Mouse (Mus musculus) kidney, postnatal 0 days (tissue): ENCODE measurements around the gene Lama2. TPM values are rescaled to one million over a fixed set of nuclear protein-coding genes. Genes with fewer than 3 reads are reported as not detected.

Experiments used
- ATAC-seq: fragments of 200-750 bp; cut with Nextera tagmentation; replicated peaks from 2 replicates; pipeline ENCODE4 v1.8.0; 2017; ENCODE audit warnings: low read depth, moderate number of reproducible peaks, moderate TSS enrichment, moderate library complexity; ENCODE audit not compliant: low FRiP score
- DNase-seq: peaks from one replicate; pipeline ENCODE4 v3.0.0-alpha.2; 2016; ENCODE audit warnings: low spot score
- H3K27ac ChIP-seq: fragments of 300-500 bp; sonication (generic); 2 replicates; pipeline ENCODE4 v1.5.1; 2014; ENCODE audit warnings: mild to moderate bottlenecking
- H3K27me3 ChIP-seq: fragments of 300-500 bp; sonication (generic); 2 replicates; pipeline ENCODE4 v1.6.1; 2014; ENCODE audit warnings: low read length, mixed read lengths; ENCODE audit not compliant: insufficient read depth
- H3K36me3 ChIP-seq: fragments of 300-500 bp; sonication (generic); 2 replicates; pipeline ENCODE4 v1.6.1; 2014; ENCODE audit warnings: low read length, mixed read lengths; ENCODE audit not compliant: insufficient read depth
- H3K4me1 ChIP-seq: fragments of 300-500 bp; sonication (generic); replicated peaks from 2 replicates; pipeline ENCODE4 v1.6.1; 2014; ENCODE audit warnings: antibody characterized with exemption, low read length, mixed read lengths; ENCODE audit not compliant: insufficient read depth
- H3K4me2 ChIP-seq: fragments of 300-500 bp; sonication (generic); 2 replicates; pipeline ENCODE4 v1.6.1; 2014; ENCODE audit warnings: mild to moderate bottlenecking, low read length, moderate library complexity, mixed read lengths
- H3K4me3 ChIP-seq: fragments of 300-500 bp; sonication (generic); replicated peaks from 2 replicates; pipeline ENCODE4 v1.5.1; 2014; ENCODE audit warnings: low read depth, low read length
- H3K9ac ChIP-seq: fragments of 300-500 bp; sonication (generic); 2 replicates; pipeline ENCODE4 v1.6.1; 2014; ENCODE audit warnings: low read depth, low read length
- H3K9me3 ChIP-seq: fragments of 300-500 bp; sonication (generic); replicated peaks from 2 replicates; pipeline ENCODE4 v1.6.1; 2016; ENCODE audit warnings: low read length, inconsistent platforms, mixed read lengths
- CTCF ChIP-seq: IDR thresholded peaks from 2 replicates; pipeline ENCODE4 v1.5.1; 2016; ENCODE audit warnings: antibody characterized with exemption, low read depth, mild to moderate bottlenecking, moderate library complexity
- WGBS: fragments of 180-500 bp; shearing (Covaris S2); extraction: QIAGEN DNeasy Blood & Tissue Kit; methylation state at CpG from one replicate; pipeline ENCODE4 v1.1.7; 2014; 5-methylcytosine and 5-hydroxymethylcytosine counted together
- polyA plus RNA-seq: library from polyadenylated mRNA; unstranded; fragments of >200 nt; fragmentation: Nextera tagmentation; extraction: Ambion mirVana; gene quantifications from 2 replicates; pipeline ENCODE4 v1.2.1, GENCODE M21; 2015

Lama2 gene
- polyA plus RNA-seq, 1 experiment from 2014 or later: 16.2 TPM

GRCm38 (mm10) chr10:27621697-27622449, 2.3 kb upstream of the Lama2 start:
- H3K4me2 ChIP-seq: no peak overlapping the region
- no peaks in the 10 kb centered on the region for H3K27me3 ChIP-seq
- no peak overlapping the region for H3K9ac ChIP-seq
- no peaks in the 10 kb centered on the region for H3K36me3 ChIP-seq
- no peaks in the 10 kb centered on the region for H3K4me1 ChIP-seq
- ATAC-seq (no peak), DNase-seq (no peak)
- no peaks in the 10 kb centered on the region for H3K9me3 ChIP-seq
- no peak overlapping the region for H3K4me3 ChIP-seq
- no peak overlapping the region for H3K27ac ChIP-seq
- 58% methylated on average over 9 of the region's 9 CpGs for WGBS
- no peak for TF ChIP-seq CTCF

GRCm38 (mm10) chr10:27617522-27618020, 2.0 kb downstream of the Lama2 start:
- Histone ChIP-seq H3K9ac (no peak overlapping the region), H3K27me3 (no peaks in the 10 kb centered on the region), H3K4me2 (no peak overlapping the region), H3K27ac (no peak overlapping the region), H3K4me1 (no peaks in the 10 kb centered on the region), H3K4me3 (no peak overlapping the region), H3K9me3 (no peaks in the 10 kb centered on the region), H3K36me3 (no peaks in the 10 kb centered on the region)
- DNase-seq: no peak
- 82% methylated on average over 4 of the region's 4 CpGs for WGBS
- TF ChIP-seq CTCF: no peak
- no peak for ATAC-seq

- Histone ChIP-seq H3K27me3 (no peaks in the 10 kb centered on the region), H3K4me1 (no peaks in the 10 kb centered on the region), H3K4me3 (peak overlapping the region; percentile 42), H3K9me3 (no peaks in the 10 kb centered on the region), H3K36me3 (no peaks in the 10 kb centered on the region), H3K9ac (peak overlapping the region; percentile 54), H3K27ac (peak overlapping the region; percentile 73), H3K4me2 (peak overlapping the region; percentile 67)
- DNase-seq (peak; percentile 61), ATAC-seq (peak; percentile 72)
- 8% methylated on average over 18 of the region's 18 CpGs for WGBS
- no peak for TF ChIP-seq CTCF
Observed at GRCm38 (mm10) chr10:27616641-27617415, 2.7 kb downstream of the Lama2 start.

DNA sequence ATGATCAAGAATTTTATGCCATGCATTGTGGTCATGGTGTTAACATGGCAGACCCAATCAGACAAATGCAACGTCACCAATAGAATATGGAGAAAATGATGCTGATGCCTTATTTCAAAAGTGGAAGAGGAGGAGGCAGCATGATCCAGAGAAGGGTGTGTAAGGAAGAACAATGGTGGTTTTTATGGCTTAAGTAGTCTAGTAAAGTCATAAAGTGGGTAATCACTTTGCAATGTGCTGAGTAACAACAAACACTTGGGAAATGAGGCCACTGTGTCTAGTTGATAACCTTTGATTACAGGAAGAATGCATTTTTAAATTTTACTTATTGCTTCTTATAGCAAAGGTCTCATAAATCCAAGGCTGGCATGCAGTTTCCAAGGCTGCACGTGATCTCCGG, 23.9 kb downstream of the Lama2 start:
- H3K4me3 ChIP-seq: no peak overlapping the region
- no peaks in the 10 kb centered on the region for H3K36me3 ChIP-seq
- H3K9ac ChIP-seq: no peak overlapping the region
- no peak for ATAC-seq
- DNase-seq: no peak
- H3K4me2 ChIP-seq: no peak overlapping the region
- no peaks in the 10 kb centered on the region for H3K27me3 ChIP-seq
- H3K9me3 ChIP-seq: no peaks in the 10 kb centered on the region
- WGBS: 61% methylated on average over 3 of the region's 3 CpGs
- H3K4me1 ChIP-seq: no peaks in the 10 kb centered on the region
- H3K27ac ChIP-seq: no peak overlapping the region
- TF ChIP-seq CTCF: no peak

GRCm38 (mm10) chr10:27533217-27533616, 86.3 kb downstream of the Lama2 start:
- no peak overlapping the region for H3K27ac ChIP-seq
- no peak for TF ChIP-seq CTCF
- H3K9ac ChIP-seq: no peak overlapping the region
- 52% methylated on average over 2 of the region's 2 CpGs for WGBS
- no peaks in the 10 kb centered on the region for H3K36me3 ChIP-seq
- no peaks in the 10 kb centered on the region for H3K4me1 ChIP-seq
- H3K4me2 ChIP-seq: no peak overlapping the region
- no peak overlapping the region for H3K4me3 ChIP-seq
- no peak for DNase-seq
- ATAC-seq: no peak
- no peaks in the 10 kb centered on the region for H3K27me3 ChIP-seq
- no peaks in the 10 kb centered on the region for H3K9me3 ChIP-seq

- Histone ChIP-seq H3K4me2 (no peak overlapping the region), H3K9me3 (no peaks in the 10 kb centered on the region), H3K27ac (no peak overlapping the region), H3K9ac (no peak overlapping the region), H3K27me3 (no peaks in the 10 kb centered on the region), H3K36me3 (no peaks in the 10 kb centered on the region), H3K4me1 (no peaks in the 10 kb centered on the region), H3K4me3 (no peak overlapping the region)
- ATAC-seq (no peak), DNase-seq (no peak)
- TF ChIP-seq CTCF: no peak
- WGBS: 80% methylated on average over 3 of the region's 3 CpGs
Observed at GRCm38 (mm10) chr10:27508847-27509459, 110.6 kb downstream of the Lama2 start.
